Mouse (Mus musculus) testis, postnatal 10 days (tissue): ENCODE results near the gene Tcp10a.
"Not testable (repeated sequence)": the region's sequence is repeated elsewhere in the genome, so short reads cannot be mapped to it uniquely, and the experiment has no call there.

Source experiments
- DNase-seq: peaks from one replicate; pipeline ENCODE4 v3.0.0; 2021; ENCODE audit warnings: low spot score

The Tcp10a gene

DNA sequence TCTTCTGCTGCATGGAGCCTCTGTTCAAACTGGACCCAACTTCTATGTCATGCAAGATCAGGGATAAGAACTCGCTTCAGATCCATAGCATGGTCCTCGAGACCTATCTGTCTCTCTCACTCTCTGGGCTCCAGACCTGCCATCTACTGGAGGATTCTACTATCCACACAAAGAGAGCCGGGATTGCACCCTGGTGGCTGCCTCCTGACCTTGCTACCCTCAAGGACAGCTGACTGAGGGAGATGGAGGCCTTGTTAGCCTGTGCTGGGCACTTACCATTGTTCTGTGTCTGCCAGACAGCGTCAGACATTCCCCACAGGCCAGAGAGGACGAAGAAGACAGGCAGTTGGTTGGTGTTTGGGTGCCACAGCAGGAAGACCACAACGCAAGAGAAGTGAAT is 45.0 kb downstream of the Tcp10a start:
- not testable (repeated sequence) for DNase-seq

DNA sequence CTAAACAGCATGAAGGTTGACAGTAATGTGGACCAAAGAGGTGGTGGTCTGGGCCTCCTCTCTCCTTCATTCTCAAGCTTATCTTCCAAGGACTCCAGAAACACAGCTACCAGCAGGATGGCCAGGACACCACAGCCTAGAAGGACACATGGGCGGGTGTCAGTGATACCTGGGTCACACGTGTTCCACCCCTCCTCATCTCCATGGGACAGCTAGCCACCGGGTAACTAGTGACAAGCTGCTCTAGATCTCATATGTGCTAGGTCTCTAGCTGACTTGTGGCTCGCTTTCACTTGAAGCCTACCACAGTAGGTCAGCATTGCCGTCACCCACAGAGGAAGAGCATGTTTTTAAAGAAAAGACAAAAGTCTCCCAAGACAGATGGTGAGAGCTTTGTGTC is 47.4 kb downstream of the Tcp10a start, which contains the start of gene Gm49630:
Gene Gm49630 (minus strand): TSS at position 101 of the 400 bp plus-strand sequence.
- DNase-seq, result not testable (repeated sequence)

DNA sequence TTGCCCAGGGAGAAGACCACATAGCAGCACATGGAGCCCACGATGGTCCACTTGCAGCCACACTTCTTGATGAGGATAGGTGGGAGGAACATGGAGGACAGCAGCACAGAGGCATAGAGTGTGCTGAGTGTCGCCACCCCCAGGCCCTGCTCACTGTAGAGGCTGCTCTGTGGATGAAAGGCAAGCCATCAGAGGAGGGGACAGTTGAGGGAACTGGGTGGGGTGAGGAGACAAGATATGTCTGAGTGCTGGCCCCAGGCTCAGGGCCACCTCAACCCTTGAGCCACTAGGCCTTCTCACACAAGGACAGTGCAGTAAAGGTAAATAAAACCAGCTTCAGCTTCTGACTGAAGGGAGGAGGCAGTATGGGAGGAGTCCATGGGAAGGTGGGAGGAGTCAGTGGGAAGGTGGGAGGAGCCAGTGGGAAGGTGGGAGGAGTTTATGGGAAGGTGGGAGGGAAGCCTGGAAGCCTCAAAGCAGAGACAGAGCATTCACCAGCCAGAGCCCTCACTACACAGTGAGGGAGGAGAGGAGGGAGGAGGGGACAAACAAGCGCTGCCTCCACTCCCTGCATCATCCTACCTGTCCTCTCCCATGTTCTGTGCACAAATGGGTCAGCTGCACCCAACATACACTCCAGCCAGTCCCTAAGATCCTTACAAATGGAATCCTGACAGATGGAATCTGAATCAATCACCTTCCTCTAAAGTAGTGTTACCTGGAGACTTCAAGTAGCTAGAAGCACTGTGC is 52.7 kb downstream of the Tcp10a start:
- DNase-seq, result not testable (repeated sequence)

DNA sequence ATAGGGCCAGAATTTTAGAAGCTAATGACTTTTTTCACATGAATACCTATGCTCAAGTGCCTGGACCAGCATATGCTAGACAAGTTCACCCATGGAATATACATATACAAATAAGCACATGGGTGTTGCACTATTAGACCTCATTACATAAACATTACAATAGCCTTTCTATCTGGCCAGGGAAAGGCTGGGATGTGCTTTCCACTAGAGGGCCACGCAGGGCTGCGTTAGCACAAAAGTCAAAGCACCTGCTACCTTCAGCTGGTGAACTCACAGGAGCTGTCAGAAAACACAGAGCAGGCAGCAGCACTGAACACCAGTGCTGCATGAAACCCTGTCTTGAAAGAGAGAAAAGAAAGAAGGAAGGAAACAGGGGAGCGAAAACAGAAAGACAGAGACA is 53.5 kb downstream of the Tcp10a start:
- not testable (repeated sequence) for DNase-seq

DNA sequence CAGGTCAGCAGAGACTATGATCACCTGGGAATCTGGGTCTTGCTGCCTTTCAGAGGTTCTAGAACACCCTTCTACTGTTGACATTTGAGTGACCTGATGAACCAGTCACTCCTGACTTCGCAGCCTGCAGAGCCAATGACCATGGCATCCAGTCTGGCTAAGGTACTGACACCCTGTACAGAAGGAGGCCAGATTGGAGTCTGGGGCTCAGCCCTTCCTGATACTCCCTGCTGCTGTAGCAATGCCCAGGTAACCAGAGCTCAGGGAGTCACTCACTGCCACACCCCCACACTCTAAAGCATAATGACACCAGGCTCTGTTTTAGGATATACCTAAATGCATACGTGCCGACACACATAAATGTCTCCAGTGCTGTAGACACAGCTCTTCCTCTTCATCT is 58.3 kb downstream of the Tcp10a start:
- DNase-seq, result not testable (repeated sequence)

DNA sequence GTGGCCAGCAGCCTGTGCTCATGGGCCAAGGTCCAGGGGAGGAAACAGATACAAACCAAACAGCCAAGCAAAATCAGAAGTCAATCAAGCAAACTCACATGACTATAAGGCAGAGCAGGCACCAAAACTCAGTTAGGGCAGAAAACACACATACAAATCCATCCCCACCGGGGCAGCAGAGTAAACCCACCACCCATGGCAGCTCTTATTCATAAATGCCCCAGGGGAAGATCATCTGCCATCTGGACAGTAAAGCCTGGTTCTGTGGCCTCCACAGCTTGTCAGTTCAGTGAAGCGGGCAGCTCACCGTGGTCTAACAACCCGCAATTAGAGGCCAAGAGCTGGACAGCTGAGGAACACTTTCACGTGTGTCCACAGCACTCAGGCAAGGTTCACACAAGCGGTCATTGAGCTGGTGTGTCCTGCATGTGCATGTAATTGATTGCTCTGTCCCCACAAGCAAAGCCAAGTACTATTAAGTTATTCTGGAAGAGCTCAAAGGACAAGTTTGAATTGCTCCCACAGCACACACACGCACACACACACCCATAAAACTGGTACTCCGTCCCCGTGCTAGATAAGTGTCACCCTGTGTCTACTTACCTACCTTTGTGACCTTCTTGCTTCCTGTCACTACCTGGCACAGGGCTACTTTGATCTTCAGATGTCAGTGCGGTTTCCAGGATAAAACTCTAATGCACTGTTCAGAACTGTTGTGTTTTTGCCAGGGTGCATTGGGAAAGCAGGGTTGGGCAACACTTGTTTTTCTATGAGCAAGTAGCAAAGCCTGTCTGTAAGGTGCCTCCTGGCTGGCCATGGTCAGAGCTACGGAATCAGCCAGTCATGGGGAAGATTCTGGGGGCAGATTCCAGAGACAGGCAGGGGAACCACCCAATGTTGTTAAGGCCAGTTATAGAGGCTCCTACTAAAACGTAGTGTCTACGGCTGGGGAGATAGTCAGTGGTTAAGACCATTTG is 59.0 kb downstream of the Tcp10a start:
- not testable (repeated sequence) for DNase-seq

DNA sequence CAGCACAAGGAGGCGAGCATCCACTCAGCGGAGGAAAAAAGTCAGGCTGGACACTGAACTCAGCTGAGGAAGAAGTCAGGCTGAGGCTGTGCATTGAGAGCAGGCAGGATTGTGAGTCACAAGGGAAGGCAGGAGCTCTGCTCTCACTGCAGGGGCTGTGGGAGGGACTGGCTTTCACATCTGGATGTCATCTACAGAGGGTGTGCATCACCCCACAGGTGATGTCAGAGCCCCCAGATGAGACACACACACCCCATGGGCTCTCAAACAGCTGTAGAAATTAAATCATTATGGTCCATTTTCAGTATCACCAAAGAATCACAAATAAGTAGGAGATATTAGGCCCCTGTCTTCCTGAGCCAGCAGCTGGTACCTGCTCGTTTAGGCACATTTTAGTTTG is 60.9 kb downstream of the Tcp10a start, which contains the start of gene Unc93a2:
Gene Unc93a2 (minus strand): TSS at position 101 of the 400 bp plus-strand sequence.
- not testable (repeated sequence) for DNase-seq

DNA sequence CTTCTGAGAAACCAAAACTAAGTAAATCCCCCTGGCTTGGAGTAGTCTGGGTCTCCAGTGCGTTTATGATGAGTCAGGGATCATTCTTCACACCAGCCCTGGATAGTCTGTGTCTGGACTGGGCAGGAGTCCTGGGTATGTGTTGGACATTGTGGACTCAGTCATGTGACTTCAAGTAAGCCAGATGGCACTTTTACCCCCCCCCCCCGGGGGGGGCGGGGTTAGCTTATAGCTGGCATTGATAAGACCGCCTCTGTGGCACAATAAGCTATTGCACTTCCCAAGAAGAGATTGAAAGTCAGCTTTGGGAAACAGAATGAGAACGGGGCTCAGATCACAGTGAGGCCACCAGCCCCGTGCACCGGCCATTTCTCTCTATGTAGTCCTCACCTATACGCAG is 61.6 kb downstream of the Tcp10a start:
- DNase-seq, result not testable (repeated sequence)

DNA sequence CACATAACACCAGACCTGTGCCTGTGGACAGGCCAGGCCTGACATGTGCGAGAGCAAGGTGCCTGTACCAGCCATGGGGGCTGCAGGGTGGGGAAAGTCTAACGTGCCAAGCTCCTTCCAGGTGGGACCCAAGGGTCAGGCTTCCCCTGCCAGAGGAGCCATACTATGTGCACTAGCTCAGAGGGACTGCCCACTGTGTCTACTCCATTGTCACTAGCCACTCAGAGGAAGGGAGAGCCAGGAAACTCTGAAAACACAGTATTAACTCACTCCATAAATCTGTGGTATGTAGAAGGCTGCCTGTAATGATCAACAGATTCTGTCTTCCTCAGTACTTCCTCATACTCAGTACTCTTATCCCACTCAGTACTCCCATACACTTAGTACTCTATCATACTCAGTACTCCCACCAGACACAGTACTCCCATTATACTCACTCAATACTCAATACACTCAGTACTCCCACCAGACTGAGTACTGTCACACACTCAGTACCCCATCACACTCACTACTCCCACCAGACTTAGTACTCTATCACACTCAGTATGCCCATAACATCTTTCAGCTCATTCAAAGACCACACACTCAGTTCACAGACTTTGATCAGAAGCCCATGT is 64.0 kb downstream of the Tcp10a start:
- DNase-seq, result not testable (repeated sequence)

DNA sequence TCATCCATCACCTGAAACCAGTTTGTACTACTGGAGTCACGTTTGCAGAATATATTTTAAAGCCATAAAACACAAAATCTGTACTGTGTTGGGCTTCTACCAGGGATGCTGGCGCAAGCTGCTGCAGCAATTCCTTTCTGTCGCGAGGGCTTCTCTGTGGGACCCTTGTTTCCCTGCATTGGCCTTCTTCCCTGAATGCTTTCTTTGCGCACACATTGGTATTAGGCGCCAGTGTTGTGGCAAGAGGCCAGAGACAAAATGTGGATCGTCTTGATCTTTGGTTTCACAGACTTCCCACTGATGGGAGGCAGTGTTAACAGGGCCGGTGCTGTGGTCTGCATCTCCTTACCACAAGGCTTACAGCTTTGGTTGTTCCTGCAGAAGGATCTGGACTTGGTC is 64.5 kb downstream of the Tcp10a start:
- not testable (repeated sequence) for DNase-seq

DNA sequence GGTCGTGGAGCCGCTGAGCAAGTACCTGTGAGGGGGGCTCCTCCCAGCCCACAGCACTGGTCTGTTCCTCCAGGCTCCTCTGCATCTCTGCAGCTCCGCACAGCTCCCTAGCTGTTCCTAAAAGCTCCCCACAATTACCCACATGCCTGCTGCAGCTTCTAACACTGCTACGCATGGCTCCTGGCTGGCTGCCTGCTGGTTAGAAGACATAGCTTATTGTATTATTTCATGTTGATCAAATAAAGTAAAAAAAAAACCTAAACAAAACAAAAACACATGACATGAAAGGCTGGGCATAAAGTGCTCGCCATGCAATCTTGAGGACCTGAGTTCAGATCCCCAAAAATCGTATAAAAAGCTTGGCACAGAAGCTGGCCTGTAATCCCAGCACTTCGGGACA is 65.5 kb downstream of the Tcp10a start:
- DNase-seq, result not testable (repeated sequence)

DNA sequence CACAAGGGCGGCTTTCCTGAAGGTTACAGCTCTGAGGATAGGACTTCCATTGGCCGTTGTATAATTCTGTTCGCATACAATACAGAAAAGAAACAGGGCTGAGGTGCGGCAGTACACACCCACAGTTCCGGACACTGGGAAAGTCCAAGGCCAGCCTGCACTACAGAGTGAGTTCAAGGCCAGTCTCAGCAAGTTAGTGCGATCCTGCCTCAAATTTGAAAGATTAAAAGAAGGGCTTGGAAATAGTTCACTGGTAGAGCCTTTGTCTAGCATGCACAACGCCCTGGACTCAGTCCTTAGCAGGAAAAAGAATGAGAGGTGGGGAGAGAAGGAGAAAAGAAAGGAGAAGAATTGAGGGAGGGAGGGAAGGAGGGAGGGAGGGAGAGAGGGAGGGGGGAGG is 70.7 kb downstream of the Tcp10a start:
- not testable (repeated sequence) for DNase-seq
